Mouse (Mus musculus): ENCODE measurements around the gene Cdh20.

Cdh20 gene

DNA sequence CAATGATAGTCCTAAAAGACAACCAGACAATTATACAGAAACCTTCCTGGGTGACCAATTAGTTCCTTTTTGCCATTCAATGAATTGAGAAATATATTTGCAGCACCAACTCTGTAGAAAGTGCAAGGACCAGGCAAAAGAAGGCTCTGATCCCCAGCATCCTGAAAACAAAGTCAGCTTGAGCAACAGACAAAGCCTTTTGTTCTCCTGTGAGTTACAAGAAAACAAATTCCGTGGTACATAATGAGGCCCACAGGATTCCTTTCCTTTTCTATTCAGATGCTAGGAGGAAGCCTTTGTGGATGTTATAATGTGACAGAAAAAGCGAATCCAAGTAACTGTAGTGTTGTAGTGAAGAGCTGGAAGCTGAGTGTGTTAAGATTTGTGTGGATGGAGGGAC lies 244.3 kb downstream of the Cdh20 start:
- DNase-seq (ENCODE audit: extremely low read depth, low read depth): no peak

DNA sequence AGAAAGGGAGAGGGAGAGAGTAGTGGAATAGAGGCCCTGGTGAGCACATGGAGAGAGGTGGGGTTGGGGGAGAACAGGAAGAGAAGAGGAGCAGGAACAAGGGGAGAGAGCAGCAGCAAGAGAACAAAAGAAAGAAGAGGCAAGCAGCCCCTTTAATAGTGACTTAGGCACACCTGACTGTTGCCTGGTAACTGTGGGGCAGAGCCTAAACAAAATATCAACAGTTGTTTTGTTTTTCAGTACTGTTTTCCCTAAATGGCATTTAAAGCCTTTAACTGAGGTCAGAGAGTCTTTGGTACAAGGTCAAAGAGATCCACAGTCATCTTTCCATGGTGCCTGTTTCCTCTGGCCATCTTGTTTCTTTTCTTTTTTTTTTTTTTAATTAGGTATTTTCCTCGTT lies 245.0 kb downstream of the Cdh20 start:
- no peak for DNase-seq (ENCODE audit: extremely low read depth, low read depth)

GRCm38 (mm10) chr1:105041668-105042067 lies 273.3 kb downstream of the Cdh20 start:
- no peak for DNase-seq (ENCODE audit: extremely low read depth, low read depth)

Data from MEL-GATA-1-ER (cell line).